Mouse (Mus musculus) forebrain, embryonic 15.5 days (tissue): Measurements from ENCODE around the gene Slc25a22. TPM values are rescaled to one million over a fixed set of nuclear protein-coding genes. Genes with fewer than 3 reads are reported as not detected.
A peak's percentile ranks its signal among the peaks of the same experiment; 100 is the strongest.
"Not testable (repeated sequence)": the region's sequence is repeated elsewhere in the genome, so short reads cannot be mapped to it uniquely, and the experiment has no call there.

Experiments used
- ATAC-seq: fragments of 200-750 bp; cut with Nextera tagmentation; replicated peaks from 2 replicates; pipeline ENCODE4 v1.8.0; 2017; ENCODE audit warnings: mild to moderate bottlenecking, moderate TSS enrichment, moderate library complexity
- H3K27ac ChIP-seq: fragments of 300-500 bp; sonication (generic); replicated peaks from 2 replicates; pipeline ENCODE4 v1.5.1; 2015; ENCODE audit warnings: mild to moderate bottlenecking, inconsistent platforms
- H3K27me3 ChIP-seq: fragments of 300-500 bp; sonication (generic); 2 replicates; pipeline ENCODE4 v1.6.1; 2015; ENCODE audit warnings: inconsistent platforms
- H3K36me3 ChIP-seq: fragments of 300-500 bp; sonication (generic); 2 replicates; pipeline ENCODE4 v1.6.1; 2015; ENCODE audit warnings: mild to moderate bottlenecking, inconsistent platforms
- H3K4me1 ChIP-seq: fragments of 300-500 bp; sonication (generic); 2 replicates; pipeline ENCODE4 v1.6.1; 2015; ENCODE audit warnings: inconsistent platforms
- H3K4me2 ChIP-seq: fragments of 300-500 bp; sonication (generic); replicated peaks from 2 replicates; pipeline ENCODE4 v1.6.1; 2015; ENCODE audit warnings: mild to moderate bottlenecking, inconsistent platforms
- H3K4me3 ChIP-seq: fragments of 300-500 bp; sonication (generic); 2 replicates; pipeline ENCODE4 v1.5.1; 2015; ENCODE audit warnings: mild to moderate bottlenecking, inconsistent platforms
- H3K9ac ChIP-seq: fragments of 300-500 bp; sonication (generic); replicated peaks from 2 replicates; pipeline ENCODE4 v1.6.1; 2015; ENCODE audit warnings: mild to moderate bottlenecking, inconsistent platforms
- H3K9me3 ChIP-seq: fragments of 300-500 bp; sonication (generic); 2 replicates; pipeline ENCODE4 v1.6.1; 2016; ENCODE audit warnings: inconsistent platforms
- WGBS: fragments of 180-500 bp; shearing (Covaris S2); methylation state at CpG from one replicate; pipeline ENCODE4 v1.1.7; 2015; ENCODE audit warnings: mixed read lengths; 5-methylcytosine and 5-hydroxymethylcytosine counted together
- polyA plus RNA-seq: library from polyadenylated mRNA; unstranded; fragments of >200 nt; fragmentation: Nextera tagmentation; extraction: Ambion mirVana; gene quantifications from 2 replicates; pipeline ENCODE4 v1.2.1, GENCODE M21; 2015

Gene Slc25a22
- polyA plus RNA-seq, 1 experiment from 2014 or later = 86.3 TPM

GRCm38 (mm10) chr7:141413331-141413730 lies 24.4 kb downstream of the Slc25a22 start:
- WGBS = 2% methylated on average over 16 of the region's 16 CpGs
- Histone ChIP-seq H3K27me3 (no peaks in the 10 kb centered on the region), H3K9me3 (no peaks in the 10 kb centered on the region), H3K27ac (peak overlapping the region; percentile 82), H3K4me3 (peak overlapping the region; percentile 68), H3K36me3 (peaks cover 4% of the 10 kb centered on the region; the same call in 1 of the 2 replicates), H3K4me1 (peaks cover 21% of the 10 kb centered on the region), H3K9ac (peak overlapping the region; percentile 91), H3K4me2 (peak overlapping the region; percentile 87)
- ATAC-seq = peak; percentile 33

- H3K27ac ChIP-seq = no peak overlapping the region
- H3K4me3 ChIP-seq = no peak overlapping the region
- H3K27me3 ChIP-seq = no peaks in the 10 kb centered on the region
- no peaks in the 10 kb centered on the region for H3K9me3 ChIP-seq
- ATAC-seq = no peak
- peaks cover 21% of the 10 kb centered on the region for H3K4me1 ChIP-seq
- no peak overlapping the region for H3K4me2 ChIP-seq
- WGBS = 79% methylated on average over 1 of the region's 1 CpGs
- H3K36me3 ChIP-seq = peaks cover 10% of the 10 kb centered on the region; the same call in 1 of the 2 replicates
- H3K9ac ChIP-seq = no peak overlapping the region
These were observed 26.0 kb downstream of the Slc25a22 start for GRCm38 (mm10) chr7:141411667-141412066.

DNA sequence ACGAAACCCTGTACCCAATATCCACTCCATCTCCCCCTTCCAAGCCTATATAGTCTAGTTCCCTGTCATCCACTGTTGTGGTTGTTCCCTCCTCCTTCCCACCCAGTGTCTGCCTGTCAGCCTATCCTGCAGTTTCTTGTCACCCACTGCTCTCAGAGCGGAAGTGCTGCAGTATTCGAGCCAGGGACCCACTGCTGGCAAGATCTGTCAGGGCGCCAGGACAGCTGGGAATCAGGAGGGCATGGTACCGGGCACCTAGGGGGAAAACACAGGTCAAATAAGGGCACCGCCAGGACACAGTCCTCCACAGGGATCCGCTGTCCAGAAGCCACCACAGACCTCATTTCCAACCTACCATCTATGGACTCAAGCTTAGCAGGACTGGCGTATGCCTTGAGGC lies 27.1 kb downstream of the Slc25a22 start:
- 92% methylated on average over 8 of the region's 8 CpGs for WGBS
- no peak overlapping the region for H3K4me2 ChIP-seq

DNA sequence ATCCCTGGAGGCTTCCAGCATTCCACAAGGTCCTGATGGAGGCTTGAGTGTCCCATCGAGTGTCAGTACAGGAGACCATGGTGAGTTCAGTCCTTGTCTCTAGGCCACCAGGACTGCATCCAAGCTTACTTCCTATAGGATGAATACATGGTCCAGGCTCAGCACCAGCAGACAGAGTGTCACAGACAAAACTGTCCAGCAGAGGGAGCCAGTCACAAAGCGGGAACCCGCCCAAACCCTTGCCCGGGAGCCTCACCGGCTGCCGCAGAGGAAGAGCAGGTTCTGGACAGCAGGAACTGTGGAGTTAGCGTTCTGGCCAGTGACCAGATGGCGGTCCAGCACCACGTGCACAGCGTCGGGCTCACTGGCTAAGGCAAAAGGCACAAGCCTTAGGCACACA lies 28.9 kb downstream of the Slc25a22 start:
- WGBS = 12% methylated on average over 11 of the region's 11 CpGs

More for the DNA sequence above, 27.1 kb downstream of the Slc25a22 start:
- peaks cover 10% of the 10 kb centered on the region; the same call in 1 of the 2 replicates for H3K36me3 ChIP-seq
- H3K9me3 ChIP-seq = no peaks in the 10 kb centered on the region
- H3K4me3 ChIP-seq = no peak overlapping the region
- peaks cover 21% of the 10 kb centered on the region for H3K4me1 ChIP-seq
- H3K27me3 ChIP-seq = no peaks in the 10 kb centered on the region
- no peak overlapping the region for H3K9ac ChIP-seq
- ATAC-seq = no peak
- no peak overlapping the region for H3K27ac ChIP-seq

DNA sequence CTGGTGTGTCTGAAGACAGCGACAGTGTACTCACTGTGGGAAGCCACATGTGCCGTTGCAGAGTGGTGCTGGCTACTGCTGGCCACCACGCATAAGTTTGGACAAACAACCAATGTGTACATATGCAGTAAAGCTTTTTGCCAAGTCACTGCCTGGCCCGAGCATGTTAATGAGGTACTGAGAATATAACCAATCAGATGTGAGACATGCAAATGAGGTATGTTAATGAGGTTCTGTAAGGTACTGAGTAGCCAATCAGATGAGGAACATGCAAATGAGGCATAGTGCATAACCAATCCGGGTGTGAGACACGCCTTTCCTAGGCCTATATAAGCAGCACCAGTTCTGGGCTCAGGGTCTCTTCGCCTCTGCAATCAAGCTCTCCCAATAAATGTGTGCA lies 30.0 kb downstream of the Slc25a22 start:
- H3K9me3 ChIP-seq, H3K27ac ChIP-seq, H3K27me3 ChIP-seq, H3K9ac ChIP-seq, H3K4me2 ChIP-seq, H3K4me1 ChIP-seq, H3K4me3 ChIP-seq, ATAC-seq: not testable (repeated sequence)
- peaks cover 14% of the 10 kb centered on the region for H3K36me3 ChIP-seq
- 95% methylated on average over 7 of the region's 7 CpGs for whole genome bisulfite sequencing

More for the DNA sequence above, 28.9 kb downstream of the Slc25a22 start:
- 0 out of 2 replicates have a peak overlapping the region, but pooled peaks have one; percentile 46 for H3K27ac ChIP-seq
- H3K27me3 ChIP-seq = no peaks in the 10 kb centered on the region
- H3K4me1 ChIP-seq = peaks cover 15% of the 10 kb centered on the region
- peaks cover 10% of the 10 kb centered on the region; the same call in 1 of the 2 replicates for H3K36me3 ChIP-seq
- H3K9me3 ChIP-seq = no peaks in the 10 kb centered on the region
- 0 out of 2 replicates have a peak overlapping the region, but pooled peaks have one; percentile 31 for H3K9ac ChIP-seq
- no peak overlapping the region for H3K4me2 ChIP-seq
- ATAC-seq = peak; percentile 59
- 0 out of 2 replicates have a peak overlapping the region, but pooled peaks have one; percentile 12 for H3K4me3 ChIP-seq

DNA sequence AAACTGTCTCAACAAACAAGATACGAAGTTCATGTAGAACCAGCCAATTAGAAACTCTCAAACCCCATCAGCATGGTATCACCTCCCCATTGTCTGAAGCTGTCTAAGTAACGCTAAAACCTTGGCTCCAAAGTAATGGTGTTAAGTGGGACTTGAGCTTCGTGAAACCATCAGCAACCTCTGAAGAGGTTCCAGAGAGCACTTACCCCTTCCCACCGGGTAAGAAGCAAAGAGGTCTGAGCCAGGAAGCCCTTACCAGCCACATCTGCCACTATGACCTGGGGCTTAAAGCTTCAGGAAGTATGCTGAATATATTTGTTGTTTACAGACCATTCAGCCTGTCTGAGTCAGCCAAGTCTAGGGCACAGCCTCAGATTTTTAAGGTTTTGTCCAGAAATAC lies 32.2 kb downstream of the Slc25a22 start:
- Histone ChIP-seq H3K27me3 (no peaks in the 10 kb centered on the region), H3K4me2 (no peak overlapping the region), H3K9ac (no peak overlapping the region), H3K9me3 (no peaks in the 10 kb centered on the region), H3K36me3 (peaks cover 34% of the 10 kb centered on the region), H3K27ac (no peak overlapping the region), H3K4me3 (no peak overlapping the region), H3K4me1 (peaks cover 7% of the 10 kb centered on the region)
- ATAC-seq = no peak
- WGBS = 82% methylated on average over 4 of the region's 4 CpGs

GRCm38 (mm10) chr7:141403305-141403704 lies 34.4 kb downstream of the Slc25a22 start:
- peaks cover 51% of the 10 kb centered on the region for H3K36me3 ChIP-seq
- H3K4me2 ChIP-seq = no peak overlapping the region
- 0 out of 2 replicates have a peak, but pooled peaks have one; percentile 26 for ATAC-seq
- H3K27me3 ChIP-seq = no peaks in the 10 kb centered on the region
- H3K9ac ChIP-seq = no peak overlapping the region
- no peak overlapping the region for H3K4me3 ChIP-seq
- no peaks in the 10 kb centered on the region for H3K4me1 ChIP-seq
- no peak overlapping the region for H3K27ac ChIP-seq
- 42% methylated on average over 5 of the region's 5 CpGs for WGBS
- H3K9me3 ChIP-seq = no peaks in the 10 kb centered on the region

- 83% methylated on average over 1 of the region's 1 CpGs for WGBS
- Histone ChIP-seq H3K4me2 (no peak overlapping the region), H3K9ac (no peak overlapping the region), H3K27ac (no peak overlapping the region), H3K36me3 (peaks cover 38% of the 10 kb centered on the region), H3K9me3 (no peaks in the 10 kb centered on the region), H3K4me3 (no peak overlapping the region), H3K27me3 (no peaks in the 10 kb centered on the region), H3K4me1 (peaks cover 16% of the 10 kb centered on the region)
- no peak for ATAC-seq
These were observed 42.3 kb downstream of the Slc25a22 start for GRCm38 (mm10) chr7:141395348-141395747.

DNA sequence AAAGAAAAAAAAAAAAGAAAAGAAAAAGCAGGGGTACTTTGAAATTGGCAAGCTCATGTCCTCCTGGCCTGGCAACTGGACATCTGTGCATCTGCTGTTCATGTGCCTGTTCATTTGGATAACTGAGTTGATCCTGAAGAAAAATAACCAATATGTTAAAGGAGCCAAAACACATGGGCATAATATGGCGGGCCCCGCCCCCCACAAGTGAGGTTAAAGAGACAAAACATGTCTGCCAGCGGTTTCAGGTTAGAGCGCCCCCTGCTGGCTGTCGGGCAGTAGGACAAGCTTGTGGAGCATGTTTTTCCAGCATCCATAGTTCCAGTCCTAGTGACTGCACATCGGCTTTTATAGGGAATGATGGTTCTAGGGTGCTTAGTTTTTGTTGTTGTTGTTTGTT lies 42.9 kb downstream of the Slc25a22 start:
- H3K36me3 ChIP-seq = peaks cover 33% of the 10 kb centered on the region
- H3K4me2 ChIP-seq = no peak overlapping the region
- no peaks in the 10 kb centered on the region for H3K27me3 ChIP-seq
- no peak overlapping the region for H3K9ac ChIP-seq
- peaks cover 16% of the 10 kb centered on the region for H3K4me1 ChIP-seq
- H3K4me3 ChIP-seq = no peak overlapping the region
- no peaks in the 10 kb centered on the region for H3K9me3 ChIP-seq
- no peak for ATAC-seq
- 17% methylated on average over 6 of the region's 6 CpGs for WGBS
- H3K27ac ChIP-seq = no peak overlapping the region

DNA sequence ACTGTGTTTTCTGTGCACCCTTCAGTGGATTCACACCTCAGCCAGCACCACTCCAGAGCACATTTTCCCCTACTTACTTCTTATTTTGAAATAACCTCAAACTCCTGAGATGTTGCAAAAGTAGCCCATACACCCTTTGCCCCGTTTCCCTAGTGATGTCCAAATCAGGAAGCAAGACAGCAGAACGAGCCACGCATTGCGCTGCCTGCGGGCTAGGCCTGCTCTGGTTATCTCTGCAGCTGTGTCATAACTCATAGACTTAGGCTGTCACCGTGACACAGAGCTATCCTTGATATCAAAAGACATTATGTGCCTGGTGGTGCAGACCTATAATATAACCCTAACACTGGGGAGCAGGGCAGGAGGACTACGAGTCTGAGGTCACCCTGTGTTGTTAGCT lies 43.5 kb downstream of the Slc25a22 start:
- Histone ChIP-seq H3K9ac (no peak overlapping the region), H3K9me3 (no peaks in the 10 kb centered on the region), H3K27ac (no peak overlapping the region), H3K4me3 (no peak overlapping the region), H3K4me2 (no peak overlapping the region), H3K4me1 (peaks cover 16% of the 10 kb centered on the region), H3K36me3 (peaks cover 27% of the 10 kb centered on the region), H3K27me3 (0 out of 2 replicates have a peak, but pooled peaks cover 3% of the 10 kb centered on the region)
- ATAC-seq = no peak
- WGBS = 92% methylated on average over 7 of the region's 7 CpGs

DNA sequence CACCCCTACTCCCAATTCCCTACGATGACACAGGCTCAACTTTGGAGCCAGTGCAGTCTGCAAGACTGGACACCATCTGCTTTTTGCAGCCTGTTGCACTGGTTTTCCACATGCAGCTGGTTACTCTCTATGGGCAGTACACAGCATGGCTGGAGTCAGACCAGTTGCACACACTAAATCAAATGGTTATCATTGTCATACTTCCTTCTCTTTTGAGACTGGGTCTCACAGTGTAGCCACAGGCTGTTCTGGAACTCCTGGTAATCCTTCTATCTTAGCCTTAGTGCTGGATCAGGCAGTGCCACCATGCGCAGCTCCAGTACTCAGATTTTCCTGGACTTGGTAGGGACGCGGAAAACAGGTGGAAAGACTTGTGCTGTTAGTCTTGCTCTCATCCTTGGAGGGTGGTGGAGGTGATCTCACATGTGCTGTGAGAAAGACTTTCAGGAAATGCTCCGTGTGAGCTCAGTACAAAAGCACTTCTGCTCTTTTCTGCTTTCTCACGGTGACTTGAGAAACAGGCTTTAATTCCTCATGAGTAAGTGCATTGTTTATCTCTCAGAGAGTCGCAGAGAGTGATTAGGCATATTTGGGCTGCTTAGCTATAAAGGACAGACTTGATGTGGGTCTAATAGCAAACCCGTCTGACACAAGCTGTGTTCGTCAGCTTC lies 45.0 kb downstream of the Slc25a22 start:
- Histone ChIP-seq H3K27me3 (0 out of 2 replicates have a peak, but pooled peaks cover 3% of the 10 kb centered on the region), H3K9me3 (no peaks in the 10 kb centered on the region), H3K4me2 (peak overlapping the region; percentile 98), H3K4me3 (peak overlapping the region; percentile 60), H3K27ac (peak overlapping the region; percentile 77), H3K4me1 (peaks cover 16% of the 10 kb centered on the region), H3K9ac (peak overlapping the region; percentile 83), H3K36me3 (peaks cover 13% of the 10 kb centered on the region)
- no peak for ATAC-seq
- WGBS = 11% methylated on average over 9 of the region's 9 CpGs

- Histone ChIP-seq H3K36me3 (peaks cover 11% of the 10 kb centered on the region), H3K9me3 (no peaks in the 10 kb centered on the region), H3K27ac (peak within 1 kb of the TSS; percentile 77), H3K27me3 (0 out of 2 replicates have a peak, but pooled peaks cover 3% of the 10 kb centered on the region), H3K9ac (peak within 1 kb of the TSS; percentile 83), H3K4me1 (peaks cover 16% of the 10 kb centered on the region), H3K4me2 (peak within 1 kb of the TSS; percentile 98), H3K4me3 (peak within 1 kb of the TSS; percentile 60)
- ATAC-seq = peak; percentile 92
- WGBS = under 1% methylated on average over 57 of the region's 57 CpGs
These were observed 45.8 kb downstream of the Slc25a22 start, which contains the start of gene Taldo1 for GRCm38 (mm10) chr7:141391625-141392551. Taldo1 (plus strand) TSS chr7:141392199.
